Mouse (Mus musculus) olfactory bulb, adult 2 months (tissue): ENCODE results near the gene Pcx.

Experiments
- CTCF ChIP-seq: fragments of 200-500 bp; IDR thresholded peaks from 2 replicates; pipeline ENCODE4 v1.5.1; 2012; ENCODE audit warnings: low read depth, mild to moderate bottlenecking, low read length, moderate library complexity; ENCODE audit not compliant: insufficient read depth
- POLR2A ChIP-seq: fragments of 200-500 bp; IDR thresholded peaks from 2 replicates; pipeline ENCODE4 v1.6.1; 2012; ENCODE audit warnings: mild to moderate bottlenecking, low read depth, low read length, moderate library complexity; ENCODE audit not compliant: insufficient read depth

GRCm38 (mm10) chr19:4545091-4545490, 34.8 kb downstream of the Pcx start:
- no peak for TF ChIP-seq CTCF
- no peak for TF ChIP-seq POLR2A
